Mouse (Mus musculus) cerebellum, adult 2 months (tissue): ENCODE measurements around the gene Tbc1d22a. TPM values are rescaled to one million over a fixed set of nuclear protein-coding genes. Genes with fewer than 3 reads are reported as not detected.
A peak's percentile ranks its signal among the peaks of the same experiment; 100 is the strongest.

Source experiments
- DNase-seq, 2 experiments: peaks; one replicate each; pipeline ENCODE4 v3.0.0; 2021
- H3K27ac ChIP-seq: fragments of 200-500 bp; 2 replicates; pipeline ENCODE4 v1.5.1; 2012; ENCODE audit warnings: low read length, control low read depth, inconsistent platforms; ENCODE audit not compliant: insufficient read depth
- H3K27me3 ChIP-seq: fragments of 200-500 bp; 2 replicates; pipeline ENCODE4 v1.6.1; 2012; ENCODE audit warnings: inconsistent platforms, mild to moderate bottlenecking, low read length, moderate library complexity; ENCODE audit not compliant: control insufficient read depth, insufficient read depth
- H3K4me1 ChIP-seq: fragments of 200-500 bp; 2 replicates; pipeline ENCODE4 v1.6.1; 2011; ENCODE audit warnings: low read length; ENCODE audit not compliant: control insufficient read depth, insufficient read depth
- H3K4me3 ChIP-seq: fragments of 200-500 bp; replicated peaks from 2 replicates; pipeline ENCODE3; 2011; ENCODE audit warnings: mild to moderate bottlenecking, low read depth, low read length, control low read depth; ENCODE audit not compliant: insufficient read depth
- CTCF ChIP-seq: fragments of 200-500 bp; IDR thresholded peaks from 2 replicates; pipeline ENCODE4 v1.5.1; 2011; ENCODE audit warnings: low read depth, mild to moderate bottlenecking, control low read depth, low read length, moderate library complexity, borderline replicate concordance; ENCODE audit not compliant: insufficient read depth
- POLR2A ChIP-seq: fragments of 200-500 bp; IDR thresholded peaks from 2 replicates; pipeline ENCODE4 v1.6.1; 2011; ENCODE audit warnings: low read length, control low read depth, borderline replicate concordance; ENCODE audit not compliant: insufficient read depth
- WGBS: fragments of 180-500 bp; shearing (Covaris S2); methylation state at CpG from one replicate; pipeline ENCODE4 v1.1.7; 2018; 5-methylcytosine and 5-hydroxymethylcytosine counted together
- polyA plus RNA-seq: library from polyadenylated mRNA; depleted of rRNA; stranded (reverse); fragments of >200 nt; gene quantifications from 2 replicates; pipeline ENCODE4 v1.2.3, GENCODE M21; 2012

Gene Tbc1d22a
- polyA plus RNA-seq, 1 experiment: 23.3 TPM

DNA sequence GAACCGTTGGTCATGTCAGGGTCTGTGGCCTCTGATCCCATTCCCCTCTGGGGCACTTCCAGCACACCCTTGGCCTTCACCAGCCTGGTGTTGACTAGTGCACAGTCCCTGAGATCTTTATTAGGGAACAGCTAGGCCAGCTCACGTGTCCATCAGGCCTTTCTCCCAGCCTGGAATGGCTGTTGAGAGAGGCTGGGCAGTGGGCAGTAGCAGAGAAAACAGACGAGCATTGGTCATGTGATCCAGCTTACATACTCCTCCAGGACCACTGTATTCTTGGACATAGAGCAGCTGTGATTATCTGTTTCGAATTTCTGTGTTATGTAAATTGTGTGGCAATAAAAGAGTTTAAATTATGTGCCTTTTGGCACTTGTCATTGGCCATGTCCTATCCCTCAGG, 65.9 kb downstream of the Tbc1d22a start:
- no peak for DNase-seq
- 84% methylated on average over 4 of the region's 4 CpGs for WGBS
- Histone ChIP-seq H3K27ac (no peak overlapping the region), H3K4me3 (no peak overlapping the region), H3K27me3 (no peaks in the 10 kb centered on the region), H3K4me1 (peaks cover 20% of the 10 kb centered on the region)
- no peak for TF ChIP-seq POLR2A
- no peak for TF ChIP-seq CTCF

DNA sequence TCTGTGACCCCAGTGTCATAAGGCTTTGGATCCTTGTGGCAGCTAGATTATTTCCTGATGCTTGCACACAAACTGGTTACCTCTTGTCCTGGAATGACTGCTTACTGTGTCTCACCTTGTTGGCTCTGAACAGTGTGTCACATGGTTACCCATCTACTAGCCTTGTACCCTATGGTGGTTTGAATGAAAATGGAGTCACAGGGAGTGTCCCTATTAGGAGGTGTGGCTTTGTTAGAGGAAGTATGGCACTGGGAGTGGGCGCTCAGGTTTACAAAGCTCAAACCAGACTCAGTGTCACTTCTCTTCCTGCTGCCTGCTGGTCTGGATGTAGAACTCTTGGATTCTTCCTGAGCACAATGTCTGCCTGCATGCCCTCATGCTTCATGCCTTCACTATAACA, 69.0 kb downstream of the Tbc1d22a start:
- Histone ChIP-seq H3K27ac (no peak overlapping the region), H3K4me3 (no peak overlapping the region), H3K27me3 (no peaks in the 10 kb centered on the region), H3K4me1 (peaks cover 7% of the 10 kb centered on the region)
- no peak for DNase-seq
- 100% methylated on average over 1 of the region's 1 CpGs for WGBS
- TF ChIP-seq POLR2A: no peak
- no peak for TF ChIP-seq CTCF

DNA sequence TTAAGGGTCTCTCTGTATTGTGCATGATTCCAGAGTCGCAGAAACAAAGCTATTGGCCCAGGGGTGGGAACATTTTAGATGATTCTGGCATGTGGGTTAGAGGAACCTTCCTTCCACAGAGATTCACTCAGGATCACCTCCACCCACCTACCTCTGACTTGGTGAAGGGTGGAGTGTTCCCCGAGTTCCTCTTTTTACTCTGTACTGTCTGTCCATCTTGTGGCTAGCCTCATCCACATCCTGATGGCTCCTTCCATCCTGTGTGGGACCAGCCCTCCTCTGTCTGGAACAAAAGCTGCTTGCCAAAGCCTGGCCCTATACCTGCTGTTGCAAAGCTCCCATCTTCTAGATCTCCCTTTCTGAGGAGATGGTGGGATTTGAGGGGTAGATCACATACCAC, 71.0 kb downstream of the Tbc1d22a start:
- no peaks in the 10 kb centered on the region for H3K27me3 ChIP-seq
- TF ChIP-seq CTCF (no peak), POLR2A (no peak)
- DNase-seq: no peak
- H3K4me3 ChIP-seq: no peak overlapping the region
- 98% methylated on average over 2 of the region's 2 CpGs for WGBS
- no peak overlapping the region for H3K27ac ChIP-seq
- peaks cover 14% of the 10 kb centered on the region for H3K4me1 ChIP-seq

DNA sequence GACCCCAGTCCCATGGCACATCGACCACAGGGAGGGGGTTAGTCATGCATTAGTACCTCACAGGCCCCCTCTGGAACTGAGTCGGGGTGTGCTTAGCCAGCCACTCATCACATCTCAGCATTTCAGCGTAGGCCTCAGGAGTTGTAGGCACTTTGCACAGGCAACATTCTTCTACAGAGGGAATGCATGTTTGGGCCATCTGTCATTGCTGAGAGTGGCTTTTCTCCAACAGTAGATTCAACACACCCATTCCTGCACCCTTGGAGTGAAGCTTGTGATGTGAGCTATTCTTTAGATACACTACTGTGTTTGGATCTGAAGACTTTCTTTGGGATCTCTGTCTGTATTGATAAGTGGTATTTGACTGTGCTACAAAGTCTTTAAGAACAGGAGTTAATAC, 75.8 kb downstream of the Tbc1d22a start:
- Histone ChIP-seq H3K4me1 (peaks cover 26% of the 10 kb centered on the region), H3K4me3 (no peak overlapping the region), H3K27me3 (no peaks in the 10 kb centered on the region), H3K27ac (no peak overlapping the region)
- no peak for TF ChIP-seq CTCF
- WGBS: 47% methylated on average over 3 of the region's 3 CpGs
- DNase-seq: peak; percentile 32 to 56

DNA sequence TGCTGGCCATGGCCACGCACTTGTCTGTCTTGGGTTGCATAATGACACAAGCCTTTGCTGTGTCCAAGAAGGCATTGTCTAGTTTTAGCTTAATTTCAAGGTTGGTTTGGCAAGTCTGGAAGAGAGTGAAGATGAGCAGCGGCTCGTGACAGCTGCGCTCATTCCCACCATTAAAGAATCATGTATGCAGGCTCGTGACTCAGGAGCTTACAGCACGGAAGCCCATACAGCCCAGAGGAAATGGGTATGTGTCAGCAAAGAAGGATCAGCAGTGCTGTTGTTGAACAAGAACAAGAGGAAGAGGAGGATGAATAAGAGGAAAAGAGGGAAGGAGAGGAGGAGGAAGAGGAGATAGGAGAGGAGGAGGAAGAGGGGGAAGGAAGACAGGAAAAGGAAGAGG, 78.0 kb downstream of the Tbc1d22a start:
- H3K4me3 ChIP-seq: no peak overlapping the region
- peaks cover 33% of the 10 kb centered on the region for H3K4me1 ChIP-seq
- DNase-seq: no peak
- WGBS: 91% methylated on average over 6 of the region's 6 CpGs
- H3K27ac ChIP-seq: no peak overlapping the region
- no peaks in the 10 kb centered on the region for H3K27me3 ChIP-seq
- TF ChIP-seq POLR2A (no peak), CTCF (no peak)

DNA sequence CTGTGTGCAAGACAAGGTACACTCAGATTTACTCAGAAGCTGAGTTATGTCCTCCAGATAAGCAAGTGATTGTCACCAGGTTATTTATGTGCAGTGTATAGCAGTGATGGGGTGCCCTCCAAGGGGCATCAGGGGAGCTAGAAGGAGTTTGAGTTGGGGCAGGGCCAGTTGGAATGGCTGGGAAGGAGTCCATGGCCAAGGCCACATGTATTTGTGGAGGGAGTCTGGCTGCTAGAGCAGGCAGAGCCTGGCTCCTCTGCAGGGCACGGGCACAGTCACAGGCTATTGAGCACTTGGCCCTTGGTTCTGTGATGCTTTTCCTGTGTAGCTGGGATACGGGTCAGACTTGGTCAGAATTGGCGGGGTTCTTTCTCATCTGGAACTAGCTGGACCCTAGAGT, 80.2 kb downstream of the Tbc1d22a start:
- Histone ChIP-seq H3K27me3 (no peaks in the 10 kb centered on the region), H3K4me3 (no peak overlapping the region), H3K4me1 (peaks cover 39% of the 10 kb centered on the region), H3K27ac (no peak overlapping the region)
- WGBS: 35% methylated on average over 3 of the region's 3 CpGs
- DNase-seq: peak in 1 of 2 experiments; percentile 21
- no peak for TF ChIP-seq POLR2A
- TF ChIP-seq CTCF: no peak

DNA sequence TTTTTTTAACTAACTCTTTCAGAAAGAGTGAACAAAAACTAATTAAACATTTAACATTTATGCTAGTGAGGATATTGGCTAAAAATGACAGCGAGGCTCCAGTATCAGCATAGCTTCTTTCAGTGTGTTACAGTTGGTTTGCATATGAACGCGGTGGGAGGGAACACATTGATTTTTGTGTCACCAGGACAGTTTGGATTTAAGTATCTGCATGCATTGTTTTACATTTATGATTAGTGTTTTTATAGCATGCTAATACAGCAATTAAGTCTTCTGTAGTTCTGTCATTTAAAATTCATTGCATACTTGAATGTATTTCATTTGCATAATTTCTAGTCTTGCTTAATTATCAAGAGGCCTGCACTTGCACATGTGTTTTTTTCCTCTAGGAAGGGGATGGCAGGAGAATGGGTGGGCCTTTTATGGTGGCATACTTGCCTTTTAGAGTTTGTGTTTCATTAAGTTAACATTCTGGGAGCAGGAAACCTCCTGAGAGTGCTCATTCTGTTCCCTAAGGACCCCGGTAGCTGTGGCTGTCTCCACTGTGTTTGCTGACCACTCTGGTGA, 81.5 kb downstream of the Tbc1d22a start:
- Histone ChIP-seq H3K4me3 (no peak overlapping the region), H3K27me3 (no peaks in the 10 kb centered on the region), H3K4me1 (peaks cover 30% of the 10 kb centered on the region), H3K27ac (no peak overlapping the region)
- WGBS: 97% methylated on average over 4 of the region's 4 CpGs
- no peak for TF ChIP-seq POLR2A
- no peak for TF ChIP-seq CTCF
- no peak for DNase-seq

DNA sequence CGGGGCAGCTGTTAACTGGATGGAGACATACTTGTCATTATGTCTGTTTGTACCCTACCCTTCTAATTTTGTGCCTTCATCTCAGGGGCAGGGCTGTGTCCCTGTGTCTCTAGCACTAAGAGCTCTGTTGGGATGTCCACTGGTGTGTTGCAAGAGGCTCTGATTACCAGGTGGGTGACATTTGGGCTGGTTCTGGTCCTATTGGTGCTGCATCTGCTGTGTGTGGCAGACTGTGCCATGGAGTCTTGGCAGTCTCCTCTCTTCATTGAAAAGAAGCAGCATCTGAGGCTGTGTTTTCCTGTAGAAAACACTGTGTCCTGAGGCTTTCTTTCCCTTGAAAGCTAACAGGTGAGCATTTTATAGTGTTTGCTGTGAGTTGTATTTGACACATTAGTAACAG, 83.0 kb downstream of the Tbc1d22a start:
- Histone ChIP-seq H3K27ac (no peak overlapping the region), H3K27me3 (no peaks in the 10 kb centered on the region), H3K4me1 (peaks cover 35% of the 10 kb centered on the region), H3K4me3 (no peak overlapping the region)
- peak in 1 of 2 experiments; percentile 64 for DNase-seq
- no peak for TF ChIP-seq POLR2A
- no peak for TF ChIP-seq CTCF
- 90% methylated on average over 1 of the region's 1 CpGs for WGBS

DNA sequence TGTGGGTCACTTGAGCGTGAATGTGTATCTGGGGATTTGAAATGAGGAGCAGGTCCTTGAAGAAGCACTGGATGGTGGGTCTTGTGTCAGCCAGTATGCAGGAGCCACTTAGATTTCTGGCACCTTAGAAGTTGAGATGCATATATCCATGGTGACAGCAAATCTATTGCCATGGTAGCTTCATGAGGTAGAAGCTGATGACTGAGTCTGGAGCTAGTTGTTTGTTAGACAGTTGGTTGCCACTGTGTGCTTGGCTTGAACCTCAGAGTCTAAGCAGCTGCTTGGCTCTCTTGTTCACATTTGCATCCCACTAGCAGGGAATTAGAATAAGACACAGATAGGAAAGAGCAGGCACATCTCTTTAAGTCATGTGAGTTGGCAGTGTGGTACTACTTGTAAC, 89.6 kb downstream of the Tbc1d22a start:
- DNase-seq: no peak
- TF ChIP-seq POLR2A (no peak), CTCF (no peak)
- Histone ChIP-seq H3K4me3 (no peak overlapping the region), H3K27me3 (no peaks in the 10 kb centered on the region), H3K27ac (no peak overlapping the region), H3K4me1 (peaks cover 6% of the 10 kb centered on the region; the same call in 1 of the 2 replicates)
- WGBS: 89% methylated on average over 1 of the region's 1 CpGs
